Mouse (Mus musculus): ENCODE data around the gene Bach2.

Bach2 gene

DNA sequence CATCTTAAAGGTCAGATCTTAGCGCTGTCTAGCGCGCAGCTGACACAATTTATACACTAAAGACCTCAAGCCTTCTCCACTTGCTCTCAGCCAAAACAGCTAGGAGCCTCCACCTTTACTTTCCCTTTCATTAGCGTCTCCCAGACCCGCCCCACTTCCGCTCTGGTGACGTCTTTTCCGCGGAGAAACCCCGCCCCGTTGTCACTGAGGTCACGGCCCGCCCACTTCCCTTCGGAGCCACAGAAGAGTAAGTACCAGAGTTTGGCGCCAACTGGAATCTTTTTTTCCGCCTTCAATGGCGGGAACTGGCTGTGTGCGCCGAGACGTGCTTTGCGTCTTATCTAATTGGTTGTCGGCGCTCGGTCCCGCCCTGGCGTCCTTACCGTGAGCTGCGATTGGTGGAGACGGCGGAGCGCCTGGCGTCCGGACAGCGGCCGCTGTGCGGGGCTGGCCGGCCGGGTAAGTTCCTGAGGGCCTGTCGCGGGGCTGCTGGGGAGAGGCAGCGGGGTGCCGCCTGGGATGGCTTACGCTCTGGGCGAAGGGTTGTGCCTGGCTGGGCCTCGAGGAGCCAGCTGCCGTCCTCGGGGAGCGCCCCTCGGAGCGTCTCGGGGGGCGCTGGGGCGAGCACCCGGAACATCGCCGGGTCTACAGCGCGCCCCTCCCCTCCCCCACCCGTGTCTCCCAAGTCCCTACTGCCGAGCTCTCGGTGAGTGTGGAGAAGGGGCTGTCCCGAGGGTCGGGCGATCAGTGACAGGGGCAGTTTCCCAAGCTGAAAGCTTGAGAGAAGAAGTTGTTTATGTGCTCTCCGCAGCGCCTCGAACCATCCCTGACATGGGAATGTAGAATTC is 376.7 kb downstream of the Bach2 start, which contains the start of gene Casp8ap2:
Casp8ap2 (plus strand) TSS at position 418 of the 848 bp plus-strand sequence.
- in situ Hi-C loops (cut with MseI, MboI) = no loop called here

DNA sequence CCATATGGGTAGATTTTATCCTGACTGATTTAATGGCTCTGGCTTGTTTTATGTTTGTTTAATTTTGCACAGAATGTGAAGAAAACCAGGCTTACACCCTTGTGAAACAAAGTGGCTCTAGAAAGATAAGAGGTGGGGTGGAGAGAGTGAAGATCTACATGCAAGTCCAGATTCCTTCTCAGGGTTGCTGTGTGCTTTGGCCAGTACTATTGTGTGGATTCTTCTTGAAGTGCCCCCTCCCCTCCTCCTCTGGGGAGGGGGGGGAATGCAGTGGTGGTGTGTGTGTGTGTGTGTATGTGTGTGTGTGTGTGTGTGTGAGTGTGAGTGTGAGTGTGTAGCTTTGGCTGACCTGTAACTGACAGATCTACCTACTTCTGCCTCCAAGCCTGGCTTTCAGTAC is 383.0 kb downstream of the Bach2 start:
- in situ Hi-C loops (cut with MseI, MboI) = no loop called here

Measured in mouse trophoblast stem cell (cell line).